Mouse (Mus musculus) gastrocnemius, adult 2 months (tissue): ENCODE data around the gene 1700003E16Rik. TPM values are rescaled to one million over a fixed set of nuclear protein-coding genes. Genes with fewer than 3 reads are reported as not detected.

Experiments used
- DNase-seq: peaks from one replicate; pipeline ENCODE4 v3.0.0; 2022
- H3K27ac ChIP-seq: fragments of 200-600 bp; 2 replicates; pipeline ENCODE4 v1.8.1; 2022; ENCODE audit warnings: mild to moderate bottlenecking
- H3K4me3 ChIP-seq: fragments of 200-600 bp; 2 replicates; pipeline ENCODE4 v1.8.1; 2022; ENCODE audit warnings: mild to moderate bottlenecking, moderate library complexity
- CTCF ChIP-seq: fragments of 200-600 bp; IDR thresholded peaks from 2 replicates; pipeline ENCODE4 v1.8.1; 2022; ENCODE audit warnings: antibody characterized with exemption, mild to moderate bottlenecking, moderate library complexity
- intact Hi-C: fragments of 180-260 bp; cut with DNase I; formaldehyde crosslinking; loops from one replicate; pipeline ENCODE4 v1.15.1; 2025
- total RNA-seq, 2 experiments: library from RNA; stranded (reverse); gene quantifications; 2 replicates each; pipeline ENCODE4 v1.2.3; 2021

1700003E16Rik gene
- total RNA-seq, 2 experiments from 2014 or later: 0.11 TPM; not detected in 1

DNA sequence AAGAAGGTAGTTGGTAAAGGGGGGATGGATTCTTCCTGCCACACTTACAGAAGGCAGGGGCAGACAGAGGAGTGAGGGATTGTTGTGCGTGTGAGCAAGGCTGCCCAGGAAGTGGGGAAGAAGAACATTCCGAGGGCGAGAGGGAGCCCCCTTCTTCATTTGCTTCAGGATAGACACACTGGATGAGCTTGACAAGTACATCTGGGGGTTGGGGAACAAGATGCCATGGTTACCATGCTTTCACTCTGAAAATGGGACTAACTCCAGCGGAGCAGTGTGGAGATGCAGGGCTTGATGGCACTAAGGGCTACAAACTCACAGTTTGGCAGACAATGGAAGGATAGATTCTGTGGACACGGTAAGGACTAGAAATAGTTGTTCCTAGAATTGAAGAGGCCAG lies 14.9 kb downstream of the 1700003E16Rik start:
- H3K4me3 ChIP-seq: no peak overlapping the region
- H3K27ac ChIP-seq: no peak overlapping the region
- no peak for DNase-seq
- no peak for TF ChIP-seq CTCF
- intact Hi-C loops: no loop called here

- intact Hi-C loops: no loop called here
- no peak for TF ChIP-seq CTCF
- H3K27ac ChIP-seq: no peak overlapping the region; the same call in 1 of the 2 replicates
- DNase-seq: no peak
- no peak overlapping the region for H3K4me3 ChIP-seq
These were observed 16.2 kb downstream of the 1700003E16Rik start for GRCm38 (mm10) chr6:83172240-83172920.

- no peak for TF ChIP-seq CTCF
- H3K4me3 ChIP-seq: no peak overlapping the region
- peak overlapping the region; percentile 57 for H3K27ac ChIP-seq
- intact Hi-C loops: no loop called here
- peak; percentile 86 for DNase-seq
These were observed 19.8 kb downstream of the 1700003E16Rik start for GRCm38 (mm10) chr6:83175996-83176395.

GRCm38 (mm10) chr6:83179390-83180117 lies 23.4 kb downstream of the 1700003E16Rik start:
- peak; percentile 46 for DNase-seq
- peak overlapping the region; percentile 61 for H3K4me3 ChIP-seq
- TF ChIP-seq CTCF: no peak
- H3K27ac ChIP-seq: peak overlapping the region; percentile 43
- intact Hi-C loops: no loop called here

- Histone ChIP-seq H3K4me3 (no peak overlapping the region), H3K27ac (no peak overlapping the region)
- intact Hi-C loops: no loop called here
- DNase-seq: no peak
- TF ChIP-seq CTCF: no peak
These were observed 24.4 kb downstream of the 1700003E16Rik start for GRCm38 (mm10) chr6:83180605-83181004.

DNA sequence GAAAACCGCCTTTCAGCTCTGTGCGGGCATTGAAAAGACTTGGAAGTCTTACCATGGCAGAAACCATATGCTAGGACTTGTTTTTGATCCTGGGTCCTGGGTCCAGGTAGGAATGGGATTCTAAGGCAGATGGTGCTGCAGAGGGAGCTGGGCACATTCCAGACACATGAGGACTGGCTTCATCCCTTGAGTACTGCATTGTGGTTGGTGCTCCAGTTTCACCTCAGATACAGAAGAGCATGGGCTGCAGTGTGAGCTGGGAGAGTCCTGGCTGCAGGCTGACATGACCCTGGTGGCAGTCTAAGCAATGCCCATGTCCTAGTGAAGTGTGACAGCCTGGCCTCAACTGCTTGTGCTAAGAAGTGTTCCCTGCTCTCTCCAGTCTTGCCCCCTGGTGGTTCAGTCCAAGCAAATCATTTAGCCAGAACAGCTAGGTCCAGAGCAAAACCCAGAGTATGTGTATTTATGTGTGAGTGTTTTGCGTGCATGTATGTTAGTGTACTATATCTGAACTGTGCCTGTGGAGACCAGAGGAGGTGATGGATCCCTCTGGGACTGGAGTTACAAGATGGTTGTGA lies 28.7 kb downstream of the 1700003E16Rik start:
- intact Hi-C loops: no loop called here
- no peak overlapping the region for H3K4me3 ChIP-seq
- no peak overlapping the region for H3K27ac ChIP-seq
- DNase-seq: no peak
- peak; percentile 39 for TF ChIP-seq CTCF

DNA sequence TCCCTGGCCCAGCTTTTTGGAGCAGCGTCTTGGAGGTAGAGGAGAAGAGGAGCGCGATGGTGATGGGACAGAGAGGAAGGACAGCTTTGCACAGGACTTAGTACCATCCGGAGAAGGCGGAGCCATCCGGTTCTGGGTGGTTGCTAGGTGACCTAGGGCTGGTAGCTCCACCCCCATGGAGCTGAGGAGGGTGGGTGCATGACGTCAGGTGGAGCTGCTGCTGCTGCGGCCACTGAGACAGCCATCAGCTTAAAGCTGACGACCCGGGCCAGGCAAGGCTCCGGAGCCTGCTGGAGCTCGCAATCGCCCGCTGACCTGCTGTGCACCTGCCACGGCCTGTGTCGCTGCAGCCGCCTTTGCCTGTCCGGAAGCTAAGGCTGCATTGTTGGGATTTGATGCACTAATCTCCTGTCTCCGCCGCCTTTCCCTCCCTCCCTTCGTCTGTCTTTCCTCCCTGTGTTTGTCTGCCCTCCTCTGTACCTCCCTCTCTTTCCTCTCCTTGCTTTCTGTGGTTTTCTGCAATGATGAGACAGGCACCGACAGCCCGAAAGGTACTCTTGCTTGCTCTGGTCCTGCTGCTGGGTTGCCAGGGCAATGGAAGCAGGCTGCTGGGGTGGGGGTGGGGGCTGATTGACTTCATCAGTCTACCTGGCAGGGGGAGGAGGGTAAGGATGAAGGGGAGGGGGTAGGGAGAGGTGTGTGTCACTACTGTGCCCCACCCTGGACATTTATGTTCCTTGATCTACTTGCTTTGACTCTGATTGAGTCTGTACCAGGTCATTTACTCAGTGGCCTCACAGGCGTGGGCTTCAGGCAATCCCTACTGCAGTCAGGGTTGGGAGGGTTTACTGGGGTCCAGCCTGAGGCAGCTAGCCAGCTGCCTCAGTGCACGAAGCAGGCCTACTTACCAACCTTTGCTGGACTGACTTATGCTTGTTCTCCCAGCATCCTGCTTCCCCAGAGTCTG lies 30.0 kb downstream of the 1700003E16Rik start:
- Histone ChIP-seq H3K4me3 (peak overlapping the region; percentile 50), H3K27ac (peak overlapping the region; percentile 21; the same call in 1 of the 2 replicates)
- TF ChIP-seq CTCF: no peak
- DNase-seq: peak; percentile 61
- intact Hi-C loops: no loop called here

DNA sequence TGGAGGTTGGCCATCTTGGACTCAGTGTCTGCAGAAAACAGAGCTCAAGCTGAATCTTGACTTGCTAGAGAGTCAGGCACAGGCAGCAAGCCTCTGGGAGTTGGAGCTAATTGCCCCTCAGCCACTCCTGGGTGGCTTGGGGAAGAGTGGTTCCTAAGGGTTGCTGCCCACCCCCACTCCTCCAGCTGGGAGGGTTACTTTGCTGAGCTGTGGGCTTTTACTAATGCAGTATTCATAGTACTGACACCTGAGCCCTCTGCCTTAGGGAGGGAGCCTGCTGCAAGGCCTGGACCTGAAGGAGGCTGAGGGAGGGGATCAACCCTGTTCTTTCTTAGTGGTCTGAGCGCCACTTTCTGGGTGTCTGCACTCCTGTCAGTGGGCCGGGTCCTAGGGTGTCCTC lies 30.7 kb downstream of the 1700003E16Rik start:
- H3K27ac ChIP-seq: peak overlapping the region; percentile 21; the same call in 1 of the 2 replicates
- DNase-seq: no peak
- intact Hi-C loops: no loop called here
- TF ChIP-seq CTCF: no peak
- no peak overlapping the region for H3K4me3 ChIP-seq

DNA sequence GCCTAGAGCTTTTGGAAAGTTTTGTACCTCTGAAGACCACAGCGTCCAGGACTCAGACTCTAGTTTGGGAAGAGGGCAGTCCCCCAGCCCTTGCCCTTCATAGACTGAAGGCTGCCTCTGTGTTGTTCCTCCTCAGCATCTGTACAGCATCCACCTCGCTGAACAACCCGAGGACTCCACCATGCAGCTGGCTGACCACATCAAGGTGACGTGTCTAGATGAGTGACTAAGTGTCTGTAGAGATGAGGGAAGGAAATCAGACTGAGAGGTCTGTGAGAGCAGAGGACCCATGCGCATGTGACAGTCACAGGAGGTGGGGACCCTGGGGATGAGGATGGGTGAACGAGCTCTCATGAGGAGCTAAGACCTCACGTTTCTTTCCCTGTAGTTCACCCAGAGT lies 37.4 kb downstream of the 1700003E16Rik start:
- Histone ChIP-seq H3K27ac (no peak overlapping the region), H3K4me3 (no peak overlapping the region)
- DNase-seq: no peak
- no peak for TF ChIP-seq CTCF
- intact Hi-C loops: no loop called here

- H3K27ac ChIP-seq: no peak overlapping the region
- no peak overlapping the region for H3K4me3 ChIP-seq
- peak; percentile 43 for TF ChIP-seq CTCF
- intact Hi-C loops: no loop called here
- DNase-seq: peak; percentile 55
These were observed 41.3 kb downstream of the 1700003E16Rik start for GRCm38 (mm10) chr6:83197345-83198004.

- Histone ChIP-seq H3K4me3 (no peak overlapping the region), H3K27ac (no peak overlapping the region)
- DNase-seq: no peak
- intact Hi-C loops: no loop called here
- no peak for TF ChIP-seq CTCF
These were observed 47.1 kb downstream of the 1700003E16Rik start for GRCm38 (mm10) chr6:83203320-83203719.

DNA sequence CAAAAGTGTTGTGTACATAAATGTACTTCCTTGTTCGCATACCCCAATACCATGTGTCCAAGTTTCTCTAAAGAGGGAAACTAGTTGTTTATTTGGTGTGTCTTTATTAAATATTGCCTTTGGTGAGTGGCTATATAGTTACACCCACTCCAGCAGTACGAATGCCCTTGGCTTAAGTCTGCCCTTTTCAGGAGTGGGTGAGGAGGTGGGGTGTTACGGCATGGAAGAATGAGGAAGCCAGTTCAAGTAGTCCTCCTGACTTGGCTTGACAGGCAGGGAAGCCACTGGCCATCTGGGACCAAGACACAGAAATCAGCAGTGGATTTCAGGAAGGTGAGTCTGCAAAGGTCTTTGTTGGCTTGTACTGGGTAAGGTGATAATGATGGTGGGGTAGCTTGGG lies 49.6 kb downstream of the 1700003E16Rik start:
- Histone ChIP-seq H3K27ac (no peak overlapping the region), H3K4me3 (no peak overlapping the region)
- intact Hi-C loops: no loop called here
- DNase-seq: no peak
- TF ChIP-seq CTCF: no peak
